Mouse (Mus musculus): ENCODE measurements around the gene Baiap2l1. TPM values are rescaled to one million over a fixed set of nuclear protein-coding genes. Genes with fewer than 3 reads are reported as not detected.

Gene Baiap2l1
- polyA plus RNA-seq, 1 experiment from 2014 or later, result 1.8 TPM

- Histone ChIP-seq H3K9ac (ENCODE audit: low read depth, low read length) (peak overlapping the region; percentile 74), H3K27me3 (replicated peaks; ENCODE audit: control insufficient read depth, insufficient read depth, low read length) (no peaks in the 10 kb centered on the region), H3K4me2 (ENCODE audit: low read length) (peak overlapping the region; percentile 94), H3K36me3 (ENCODE audit: control insufficient read depth, insufficient read depth, low read length) (no peaks in the 10 kb centered on the region), H3K27ac (ENCODE audit: low read depth, low read length) (peak overlapping the region; percentile 74), H3K4me3 (ENCODE audit: low read length) (peak overlapping the region; percentile 52), H3K4me1 (ENCODE audit: control insufficient read depth, insufficient read depth, low read depth, low read length) (peaks cover 13% of the 10 kb centered on the region), H3K9me3 (ENCODE audit: control insufficient read depth, low read length) (no peaks in the 10 kb centered on the region)
- ATAC-seq, result peak; percentile 76
- WGBS, result 3% methylated on average over 25 of the region's 25 CpGs
Observed at GRCm38 (mm10) chr5:144222811-144223502, 135.0 kb downstream of the Baiap2l1 start.

- WGBS, result 73% methylated on average over 4 of the region's 4 CpGs
- Histone ChIP-seq H3K9me3 (ENCODE audit: control insufficient read depth, low read length) (no peaks in the 10 kb centered on the region), H3K27ac (ENCODE audit: low read depth, low read length) (no peak overlapping the region), H3K4me1 (ENCODE audit: control insufficient read depth, insufficient read depth, low read depth, low read length) (peaks cover 13% of the 10 kb centered on the region), H3K36me3 (ENCODE audit: control insufficient read depth, insufficient read depth, low read length) (peaks cover 5% of the 10 kb centered on the region), H3K27me3 (replicated peaks; ENCODE audit: control insufficient read depth, insufficient read depth, low read length) (no peaks in the 10 kb centered on the region), H3K9ac (ENCODE audit: low read depth, low read length) (no peak overlapping the region), H3K4me3 (ENCODE audit: low read length) (no peak overlapping the region), H3K4me2 (ENCODE audit: low read length) (no peak overlapping the region)
- no peak for ATAC-seq
Observed at GRCm38 (mm10) chr5:144221305-144221704, 136.6 kb downstream of the Baiap2l1 start.

GRCm38 (mm10) chr5:144219936-144220335 lies 138.0 kb downstream of the Baiap2l1 start:
- Histone ChIP-seq H3K36me3 (ENCODE audit: control insufficient read depth, insufficient read depth, low read length) (peaks cover 7% of the 10 kb centered on the region), H3K9me3 (ENCODE audit: control insufficient read depth, low read length) (no peaks in the 10 kb centered on the region), H3K4me1 (ENCODE audit: control insufficient read depth, insufficient read depth, low read depth, low read length) (peaks cover 13% of the 10 kb centered on the region), H3K4me3 (ENCODE audit: low read length) (no peak overlapping the region), H3K9ac (ENCODE audit: low read depth, low read length) (no peak overlapping the region), H3K27me3 (replicated peaks; ENCODE audit: control insufficient read depth, insufficient read depth, low read length) (no peaks in the 10 kb centered on the region), H3K27ac (ENCODE audit: low read depth, low read length) (no peak overlapping the region), H3K4me2 (ENCODE audit: low read length) (no peak overlapping the region)
- WGBS, result 81% methylated on average over 5 of the region's 5 CpGs
- ATAC-seq, result no peak

DNA sequence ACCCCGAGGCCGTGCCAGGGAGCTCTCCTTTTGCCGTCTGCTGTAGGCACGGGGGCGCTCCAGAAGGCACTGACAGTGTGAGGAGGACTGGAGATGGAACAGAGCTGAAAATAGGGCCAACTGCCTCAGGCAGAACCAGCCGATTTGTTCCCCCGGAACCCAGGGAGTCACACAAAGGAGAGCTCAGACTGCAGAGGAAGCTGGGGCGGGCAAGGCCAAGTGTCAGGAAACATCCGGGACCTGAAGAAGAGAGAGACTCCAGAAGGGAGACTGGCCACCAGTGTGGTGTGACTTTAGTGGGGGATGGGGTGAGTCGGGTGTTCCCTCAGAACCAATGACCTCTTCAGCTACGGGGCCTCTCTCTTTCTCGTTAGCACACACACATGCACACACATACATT lies 138.6 kb downstream of the Baiap2l1 start:
- no peak overlapping the region for H3K4me3 ChIP-seq (ENCODE audit: low read length)
- 70% methylated on average over 12 of the region's 12 CpGs for WGBS
- ATAC-seq, result no peak

GRCm38 (mm10) chr5:144218061-144218460 lies 139.9 kb downstream of the Baiap2l1 start:
- 89% methylated on average over 7 of the region's 7 CpGs for WGBS

More for the DNA sequence above, 138.6 kb downstream of the Baiap2l1 start:
- Histone ChIP-seq H3K4me2 (ENCODE audit: low read length) (no peak overlapping the region), H3K9ac (ENCODE audit: low read depth, low read length) (no peak overlapping the region), H3K9me3 (ENCODE audit: control insufficient read depth, low read length) (no peaks in the 10 kb centered on the region), H3K36me3 (ENCODE audit: control insufficient read depth, insufficient read depth, low read length) (peaks cover 14% of the 10 kb centered on the region), H3K27ac (ENCODE audit: low read depth, low read length) (no peak overlapping the region), H3K27me3 (replicated peaks; ENCODE audit: control insufficient read depth, insufficient read depth, low read length) (no peaks in the 10 kb centered on the region), H3K4me1 (ENCODE audit: control insufficient read depth, insufficient read depth, low read depth, low read length) (peaks cover 10% of the 10 kb centered on the region)

GRCm38 (mm10) chr5:144215992-144216391 lies 141.9 kb downstream of the Baiap2l1 start:
- peaks cover 31% of the 10 kb centered on the region for H3K36me3 ChIP-seq (ENCODE audit: control insufficient read depth, insufficient read depth, low read length)

More at GRCm38 (mm10) chr5:144218061-144218460, 139.9 kb downstream of the Baiap2l1 start:
- Histone ChIP-seq H3K36me3 (ENCODE audit: control insufficient read depth, insufficient read depth, low read length) (peaks cover 24% of the 10 kb centered on the region), H3K9me3 (ENCODE audit: control insufficient read depth, low read length) (no peaks in the 10 kb centered on the region), H3K9ac (ENCODE audit: low read depth, low read length) (no peak overlapping the region), H3K27me3 (replicated peaks; ENCODE audit: control insufficient read depth, insufficient read depth, low read length) (no peaks in the 10 kb centered on the region), H3K4me3 (ENCODE audit: low read length) (no peak overlapping the region), H3K4me1 (ENCODE audit: control insufficient read depth, insufficient read depth, low read depth, low read length) (peaks cover 10% of the 10 kb centered on the region), H3K27ac (ENCODE audit: low read depth, low read length) (no peak overlapping the region), H3K4me2 (ENCODE audit: low read length) (no peak overlapping the region)
- ATAC-seq, result no peak

More at GRCm38 (mm10) chr5:144215992-144216391, 141.9 kb downstream of the Baiap2l1 start:
- no peaks in the 10 kb centered on the region for H3K27me3 ChIP-seq (replicated peaks; ENCODE audit: control insufficient read depth, insufficient read depth, low read length)
- no peak overlapping the region for H3K9ac ChIP-seq (ENCODE audit: low read depth, low read length)
- no peak for ATAC-seq
- H3K4me1 ChIP-seq (ENCODE audit: control insufficient read depth, insufficient read depth, low read depth, low read length), result no peaks in the 10 kb centered on the region; the same call in 1 of the 2 replicates
- no peak overlapping the region for H3K4me3 ChIP-seq (ENCODE audit: low read length)
- no peaks in the 10 kb centered on the region for H3K9me3 ChIP-seq (ENCODE audit: control insufficient read depth, low read length)
- H3K27ac ChIP-seq (ENCODE audit: low read depth, low read length), result no peak overlapping the region
- H3K4me2 ChIP-seq (ENCODE audit: low read length), result no peak overlapping the region
- WGBS, result 80% methylated on average over 2 of the region's 2 CpGs

Other genes with a start within 250 kb of the Baiap2l1 start
- 0.07 and 0.09 TPM in 2 replicates for gene Bhlha15, start 167.8 kb downstream of the Baiap2l1 start, polyA plus RNA-seq (2015; fragmentation: Nextera tagmentation; extraction: Ambion mirVana)
- gene Tecpr1, start 134.5 kb downstream of the Baiap2l1 start, polyA plus RNA-seq (2015; fragmentation: Nextera tagmentation; extraction: Ambion mirVana), result 41.8 and 45.8 TPM in 2 replicates
- 80.7 and 90.7 TPM in 2 replicates for gene Bri3, start 113.7 kb downstream of the Baiap2l1 start, polyA plus RNA-seq (2015; fragmentation: Nextera tagmentation; extraction: Ambion mirVana)
- 6.6 TPM in 2 replicates for gene Nptx2, start 187.8 kb upstream of the Baiap2l1 start, polyA plus RNA-seq (2015; fragmentation: Nextera tagmentation; extraction: Ambion mirVana)